Mouse (Mus musculus): Measurements from ENCODE around the gene Hcls1.

DNA sequence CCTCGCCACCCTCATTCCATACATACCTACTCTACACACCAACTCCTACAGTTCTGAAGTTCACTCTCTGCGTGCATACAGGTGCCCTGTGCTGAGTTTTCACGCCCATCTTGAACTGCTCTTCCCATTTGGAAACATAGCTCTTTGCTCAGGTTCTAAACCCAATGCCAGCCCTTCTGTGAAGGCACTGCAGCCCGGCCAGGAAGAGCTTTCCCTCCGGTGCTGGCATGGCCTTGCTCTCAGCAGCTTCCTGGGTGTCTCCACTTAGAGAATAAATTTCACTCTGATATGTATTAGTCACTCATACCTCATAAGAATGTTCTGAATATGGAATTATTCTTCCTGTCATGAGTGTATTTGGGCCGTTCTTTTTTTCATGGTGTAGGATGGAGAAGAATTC lies 9.4 kb upstream of the Hcls1 start:
- TF ChIP-seq CTCF (IDR thresholded peaks at IDR 0.05; ENCODE audit: low read depth) (no peak), EP300 (IDR thresholded peaks at IDR 0.05; ENCODE audit: low read depth) (no peak)

Measured in heart, postnatal 0 days (tissue).